Mouse (Mus musculus): ENCODE results near the gene Tgfa.

DNA sequence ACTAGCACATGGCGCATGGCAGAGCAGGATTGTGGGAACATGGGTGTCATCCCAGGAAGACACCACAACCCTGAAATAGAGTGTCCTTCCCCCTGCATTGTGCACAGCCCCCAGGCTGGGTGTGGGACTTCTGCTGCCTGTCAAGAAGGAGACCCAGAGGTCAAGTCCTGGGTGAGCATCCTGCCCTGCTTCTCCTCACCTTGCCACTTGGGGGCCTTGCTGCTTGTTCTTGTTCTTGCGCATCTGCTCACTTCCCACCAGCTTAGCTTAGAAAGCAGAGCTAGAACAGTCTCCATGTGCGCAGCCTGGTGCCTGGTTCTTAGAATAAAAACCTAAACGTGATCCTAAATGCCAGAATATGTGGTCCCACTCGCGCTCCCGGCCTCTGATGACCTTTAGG lies 82.6 kb downstream of the Tgfa start:
- TF ChIP-seq POLR2A (IDR thresholded peaks at IDR 0.05; ENCODE audit: extremely low read depth, insufficient read depth, low read length), result no peak
- TF ChIP-seq CTCF (IDR thresholded peaks at IDR 0.05; ENCODE audit: extremely low read depth, insufficient read depth, low read length), result peak; percentile 20; the same call in 1 of the 2 replicates
